Mouse (Mus musculus): Measurements from ENCODE around the gene Vmn2r50. TPM values are rescaled to one million over a fixed set of nuclear protein-coding genes. Genes with fewer than 3 reads are reported as not detected.
"Not testable (repeated sequence)": the region's sequence is repeated elsewhere in the genome, so short reads cannot be mapped to it uniquely, and the experiment has no call there.

The Vmn2r50 gene
- polyA plus RNA-seq (2015; fragmentation: Nextera tagmentation; extraction: Ambion mirVana), result not detected in 2 replicates

DNA sequence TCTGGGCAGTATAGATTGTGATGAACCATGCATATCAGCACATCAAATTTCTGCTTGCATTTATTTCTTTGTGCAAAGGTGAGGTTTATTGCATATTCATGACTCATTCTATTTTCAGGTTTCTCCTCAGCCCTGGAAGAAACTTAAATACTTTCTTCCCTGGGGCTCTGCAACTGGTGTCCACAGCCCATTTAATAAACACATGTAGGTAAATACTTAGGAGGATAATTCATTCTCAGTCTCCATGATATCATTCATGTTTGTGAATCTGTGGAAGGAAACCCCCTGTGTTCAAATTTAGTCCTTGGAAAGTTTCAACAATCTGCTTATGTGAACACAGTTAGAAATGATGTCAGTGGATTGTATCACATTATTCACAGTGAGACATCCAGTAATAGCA, at the start of gene Vmn2r50:
Gene Vmn2r50, minus strand, starts transcription at position 101 of the 400 bp plus-strand sequence.
- not testable (repeated sequence) for H3K4me2 ChIP-seq; H3K36me3 ChIP-seq; H3K4me1 ChIP-seq; H3K9me3 ChIP-seq; H3K27ac ChIP-seq (replicated peaks); H3K4me3 ChIP-seq; H3K9ac ChIP-seq; H3K27me3 ChIP-seq (replicated peaks); ATAC-seq (ENCODE audit: extremely low read depth, insufficient number of reproducible peaks, low FRiP score, low TSS enrichment)

DNA sequence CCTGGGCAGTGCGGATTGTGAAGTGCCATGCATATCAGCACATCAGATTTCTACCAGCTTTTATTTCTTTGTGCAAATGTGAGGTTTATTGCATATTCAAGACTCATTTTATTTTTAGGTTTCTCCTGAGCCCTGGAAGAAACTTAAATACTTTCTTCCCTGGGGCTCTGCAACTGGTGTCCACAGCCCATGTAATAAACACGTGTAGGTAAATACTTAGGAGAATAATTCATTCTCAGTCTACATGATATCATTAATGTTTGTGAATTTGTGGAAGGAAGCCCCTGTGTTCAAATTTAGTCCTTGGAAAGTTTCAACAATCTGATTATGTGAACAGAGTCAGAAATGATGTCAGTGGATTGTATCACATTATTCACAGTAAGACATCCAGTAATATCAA, 60.9 kb downstream of the Vmn2r50 start, which contains the start of gene Vmn2r49:
Gene Vmn2r49, minus strand, starts transcription at position 101 of the 400 bp plus-strand sequence.
- WGBS, result 41% methylated on average over 2 of the region's 2 CpGs
- H3K9ac ChIP-seq; H3K9me3 ChIP-seq; H3K4me3 ChIP-seq; H3K4me2 ChIP-seq; H3K4me1 ChIP-seq; H3K27ac ChIP-seq (replicated peaks); H3K36me3 ChIP-seq; ATAC-seq (ENCODE audit: extremely low read depth, insufficient number of reproducible peaks, low FRiP score, low TSS enrichment); H3K27me3 ChIP-seq (replicated peaks): not testable (repeated sequence)

Other genes with a start within 250 kb of the Vmn2r50 start
- not detected in 2 replicates for gene Vmn2r47, start 212.0 kb downstream of the Vmn2r50 start, polyA plus RNA-seq (2015; fragmentation: Nextera tagmentation; extraction: Ambion mirVana)
- not detected in 2 replicates for gene Vmn2r48, start 99.7 kb downstream of the Vmn2r50 start, polyA plus RNA-seq (2015; fragmentation: Nextera tagmentation; extraction: Ambion mirVana)
- gene Vmn2r49, start 61.0 kb downstream of the Vmn2r50 start, polyA plus RNA-seq (2015; fragmentation: Nextera tagmentation; extraction: Ambion mirVana), result not detected in 2 replicates
- gene Vmn2r51, start 52.4 kb upstream of the Vmn2r50 start, polyA plus RNA-seq (2015; fragmentation: Nextera tagmentation; extraction: Ambion mirVana), result not detected in 2 replicates
- gene Vmn2r52, start 123.3 kb upstream of the Vmn2r50 start, polyA plus RNA-seq (2015; fragmentation: Nextera tagmentation; extraction: Ambion mirVana), result not detected in 2 replicates
- gene Vmn1r66, start 224.7 kb upstream of the Vmn2r50 start, polyA plus RNA-seq (2015; fragmentation: Nextera tagmentation; extraction: Ambion mirVana), result not detected in 2 replicates

All from heart, embryonic 13.5 days (tissue).